24 mouse cellular contexts compared by ENCODE assay signal in genomic region chr9:75338016-75338415, GRCm38 (mm10). TPM values are rescaled to one million over a fixed set of nuclear protein-coding genes. Genes with fewer than 3 reads are reported as not detected.
A peak's percentile ranks its signal among the peaks of the same experiment; 100 is the strongest.
DNase-seq lines count a peak whose midpoint lies in the region.
"Had no signal": no experiment of that assay in that cellular context is flagged by ENCODE, and none has a peak within 500 bp of the region (broad histone marks: within the 10 kb centered on the region; RNA-seq: fewer than 3 reads in every experiment).

No protein-coding gene starts in this region.

- intact Hi-C loops in gastrocnemius, postnatal 36 days (cut with DNase I), result no loop called here

- DNase-seq in brain, adult 2 months (ENCODE audit: low read depth, low spot score), result peak; percentile 96
- peak; percentile 89 to 90 for DNase-seq in frontal cortex, adult 2 months (ENCODE audit: extremely low spot score in 1 of 2, low spot score in 1 of 2)
- peak; percentile 62 to 80 for DNase-seq in left cerebral cortex, adult 18-20 months (ENCODE audit: low spot score in 2 of 2)
- DNase-seq in right cerebral cortex, postnatal 10 days (ENCODE audit: low spot score in 2 of 2), result peak; percentile 76 to 87
- no peak for DNase-seq in spleen, adult 18-20 months
- no peak for DNase-seq in gastrocnemius, postnatal 36 days
- no peak for DNase-seq in thymus, postnatal 36 days
- DNase-seq: adrenal gland, postnatal 10 days; cerebellum, adult 8-10 months; forebrain, postnatal 0 days; lung, postnatal 36 days had no signal

RNA-seq across cellular contexts. Expression of gene Bcl2l10, which starts 9.5 kb away (rescaled TPM):
- 0.06 TPM in 1 of 2 replicates, not detected in the other for polyA plus RNA-seq in frontal cortex, adult 2 months (2012; rRNA removed)
- not detected for total RNA-seq in left cerebral cortex, adult 18-20 months (2021)
- not detected for total RNA-seq in gastrocnemius, postnatal 36 days (2021)
- total RNA-seq: common myeloid progenitor, adult 5-6 weeks; forebrain, postnatal 0 days; heart, postnatal 25 days had no signal
- polyA plus RNA-seq: C2C12; embryonic facial prominence, embryonic 12.5 days; forebrain, postnatal 0 days; heart, embryonic 12.5 days; hindbrain, embryonic 14.5 days; intestine, embryonic 15.5 days; kidney, embryonic 15.5 days; limb, embryonic 15.5 days; liver, embryonic 16.5 days; midbrain, embryonic 11.5 days; neural tube, embryonic 13.5 days; testis, adult 2 months had no signal

RNA-seq across cellular contexts. Expression of gene Gnb5, which starts 31.9 kb away (rescaled TPM):
- polyA plus RNA-seq in frontal cortex, adult 2 months (2012; rRNA removed), result 170 and 173 TPM in 2 replicates
- total RNA-seq in left cerebral cortex, adult 18-20 months (2021), result 100 to 1,000 TPM; 161 to 167 TPM
- 10 to 100 TPM in 1 of 2 experiments, 1 to 10 TPM in 1; 8.7 to 14.8 TPM for total RNA-seq in gastrocnemius, postnatal 36 days (2021)

Comparison
In these comparisons a context has a peak if more than half of its experiments do, and no peak if none do; other contexts are left out.
1. DNase-seq: peak in brain, adult 2 months (single experiment), frontal cortex, adult 2 months (2 of 2), left cerebral cortex, adult 18-20 months (2 of 2) and right cerebral cortex, postnatal 10 days (2 of 2); none in spleen, adult 18-20 months (0 of 2), gastrocnemius, postnatal 36 days (0 of 2) and thymus, postnatal 36 days (0 of 2).
2. RNA of gene Gnb5, which starts 31.9 kb away (total RNA-seq): 161 to 167 TPM in left cerebral cortex, adult 18-20 months; 8.7 to 14.8 TPM in gastrocnemius, postnatal 36 days; every median in the first group is over 10 times any median in the second.